Comparison of ENCODE assay signal across 8 mouse cellular contexts in genomic region chr6:29609111-29610019, GRCm38 (mm10). TPM values are rescaled to one million over a fixed set of nuclear protein-coding genes. Genes with fewer than 3 reads are reported as not detected.
DNase-seq lines count a peak whose midpoint lies in the region; ATAC-seq and TF ChIP-seq lines count a peak whose summit lies in the region.

TSS of gene Tnpo3 (minus strand) at chr6:29609887.

- peak; percentile 98 for DNase-seq in MEL (ENCODE audit: low read depth, low spot score)
- peak; percentile 95 for DNase-seq in cerebellum, adult 2 months
- DNase-seq in forebrain, postnatal 0 days, result peak; percentile 95
- DNase-seq in heart, postnatal 4 days, result peak; percentile 94
- peak; percentile 90 to 91 for DNase-seq in layer of hippocampus, adult 8-10 months (ENCODE audit: low spot score in 2 of 2)
- peak; percentile 89 for DNase-seq in ovary, adult 18-20 months (ENCODE audit: low spot score)
- DNase-seq in thymus, postnatal 0 days (ENCODE audit: low spot score), result peak; percentile 93

- H3K4me3 ChIP-seq in MEL (ENCODE audit: control insufficient read depth in 1 of 2, insufficient read depth in 1 of 2, low read depth in 2 of 2, low read length in 2 of 2), result peak within 1 kb of the TSS; percentile 86 to 90
- peak within 1 kb of the TSS; percentile 89 for H3K4me3 ChIP-seq in cerebellum, adult 2 months (replicated peaks; ENCODE audit: insufficient read depth, low read depth, low read length)
- peak within 1 kb of the TSS; percentile 100 for H3K4me3 ChIP-seq in forebrain, postnatal 0 days (ENCODE audit: low read depth, low read length)
- H3K4me3 ChIP-seq in lung, embryonic 15.5 days, result peak within 1 kb of the TSS; percentile 100

- TF ChIP-seq EP300 in MEL (IDR thresholded peaks at IDR 0.05; ENCODE audit: low read depth in 1 of 2, low read length in 2 of 2), result peak in 1 of 2 experiments; percentile 13; a peak in 1 of 4 replicates

- no peak for TF ChIP-seq CTCF in MEL (IDR thresholded peaks at IDR 0.05 in 2 of 3, conservative IDR thresholded peaks at IDR 0.05 in 1 of 3; ENCODE audit: control insufficient read depth in 1 of 3, insufficient read depth in 1 of 3, low read depth in 2 of 3, low read length in 3 of 3, poor library complexity in 1 of 3, severe bottlenecking in 1 of 3)
- TF ChIP-seq CTCF in cerebellum, adult 2 months (IDR thresholded peaks at IDR 0.05; ENCODE audit: borderline replicate concordance, insufficient read depth, low read depth, low read length), result no peak
- no peak for TF ChIP-seq CTCF in forebrain, postnatal 0 days (IDR thresholded peaks at IDR 0.05; ENCODE audit: low read depth)

- peak within 1 kb of the TSS; percentile 80 for H3K9ac ChIP-seq in MEL (ENCODE audit: control insufficient read depth, low read depth, low read length, poor library complexity, severe bottlenecking)
- H3K9ac ChIP-seq in forebrain, postnatal 0 days, result peak within 1 kb of the TSS; percentile 90
- peak within 1 kb of the TSS; percentile 99 for H3K9ac ChIP-seq in lung, embryonic 15.5 days

- peaks cover 2 to 3% of the 10 kb centered on the region in 2 experiments; a peak in 3 of 4 replicates for H3K4me1 ChIP-seq in MEL (ENCODE audit: control insufficient read depth in 1 of 2, insufficient read depth in 2 of 2, low read length in 2 of 2)
- no peaks in the 10 kb centered on the region; the same call in 1 of the 2 replicates for H3K4me1 ChIP-seq in cerebellum, adult 2 months (ENCODE audit: control insufficient read depth, insufficient read depth, low read length)
- H3K4me1 ChIP-seq in forebrain, postnatal 0 days (ENCODE audit: insufficient read depth), result peaks cover 7% of the 10 kb centered on the region
- peaks cover 10% of the 10 kb centered on the region for H3K4me1 ChIP-seq in lung, embryonic 15.5 days

- no peaks in the 10 kb centered on the region for H3K9me3 ChIP-seq in MEL (replicated peaks; ENCODE audit: insufficient read depth, low read length)
- no peaks in the 10 kb centered on the region for H3K9me3 ChIP-seq in forebrain, postnatal 0 days (ENCODE audit: low read length)
- no peaks in the 10 kb centered on the region for H3K9me3 ChIP-seq in lung, embryonic 15.5 days

- no peaks in the 10 kb centered on the region; a peak in 1 of 4 replicates for H3K27me3 ChIP-seq in MEL (ENCODE audit: control insufficient read depth in 1 of 2, insufficient read depth in 2 of 2, low read length in 2 of 2)
- H3K27me3 ChIP-seq in cerebellum, adult 2 months (ENCODE audit: control insufficient read depth, insufficient read depth, low read length), result no peaks in the 10 kb centered on the region
- no peaks in the 10 kb centered on the region for H3K27me3 ChIP-seq in forebrain, postnatal 0 days (ENCODE audit: insufficient read depth, low read length)
- no peaks in the 10 kb centered on the region for H3K27me3 ChIP-seq in lung, embryonic 15.5 days

- H3K36me3 ChIP-seq in MEL (ENCODE audit: control insufficient read depth in 1 of 2, insufficient read depth in 2 of 2, low read length in 2 of 2), result peaks cover 2 to 18% of the 10 kb centered on the region in 2 experiments; a peak in 3 of 4 replicates
- no peaks in the 10 kb centered on the region for H3K36me3 ChIP-seq in forebrain, postnatal 0 days (ENCODE audit: insufficient read depth)
- H3K36me3 ChIP-seq in lung, embryonic 15.5 days, result no peaks in the 10 kb centered on the region

- under 1% methylated on average over 66 of the region's 67 CpGs for WGBS in cerebellum, adult 2 months
- under 1% methylated on average over 67 of the region's 67 CpGs for WGBS in forebrain, postnatal 0 days
- under 1% methylated on average over 67 of the region's 67 CpGs for WGBS in lung, embryonic 15.5 days

- H3K4me2 ChIP-seq in forebrain, postnatal 0 days (ENCODE audit: low read depth), result peak within 1 kb of the TSS; percentile 69
- H3K4me2 ChIP-seq in lung, embryonic 15.5 days, result peak within 1 kb of the TSS; percentile 76

- TF ChIP-seq RAD21 in MEL (IDR thresholded peaks at IDR 0.05; ENCODE audit: low read depth, low read length), result no peak

- peak; percentile 98 for ATAC-seq in forebrain, postnatal 0 days
- ATAC-seq in lung, embryonic 15.5 days (ENCODE audit: borderline replicate concordance, extremely low read depth, low FRiP score, low TSS enrichment), result peak; percentile 97

- H3K27ac ChIP-seq in MEL (ENCODE audit: control insufficient read depth, low read depth, low read length), result peak within 1 kb of the TSS; percentile 84
- peak within 1 kb of the TSS; percentile 71 for H3K27ac ChIP-seq in cerebellum, adult 2 months (ENCODE audit: insufficient read depth, low read length)
- H3K27ac ChIP-seq in forebrain, postnatal 0 days (ENCODE audit: low read depth, low read length), result peak within 1 kb of the TSS; percentile 92
- H3K27ac ChIP-seq in lung, embryonic 15.5 days, result peak within 1 kb of the TSS; percentile 93

- peak; percentile 46 to 88; a peak in 3 of 4 replicates for TF ChIP-seq POLR2A in MEL (IDR thresholded peaks at IDR 0.05; ENCODE audit: control insufficient read depth in 1 of 2, insufficient read depth in 1 of 2, low read depth in 1 of 2, low read length in 2 of 2, poor library complexity in 1 of 2)
- TF ChIP-seq POLR2A in cerebellum, adult 2 months (IDR thresholded peaks at IDR 0.05; ENCODE audit: borderline replicate concordance, insufficient read depth, low read length), result peak; percentile 64; the same call in 1 of the 2 replicates

- H3K79me2 ChIP-seq in MEL (ENCODE audit: control insufficient read depth, insufficient read depth, low read length, poor library complexity), result peaks cover 39% of the 10 kb centered on the region

TF ChIP-seq in MEL, 35 proteins besides CTCF, POLR2A, EP300 and RAD21:
- TF ChIP-seq MAFK (IDR thresholded peaks at IDR 0.05; ENCODE audit: borderline replicate concordance, low read depth, low read length) (no peak), MXI1 (IDR thresholded peaks at IDR 0.05; ENCODE audit: low read depth, low read length) (peak; percentile 72), CHD2 (IDR thresholded peaks at IDR 0.05; ENCODE audit: low read length) (no peak), ZMIZ1 (IDR thresholded peaks at IDR 0.05; ENCODE audit: low read depth, low read length) (peak; percentile 93), USF1 (IDR thresholded peaks at IDR 0.05; ENCODE audit: low read depth, low read length) (0 out of 2 replicates have a peak, but pooled peaks have one; percentile 28), ZKSCAN1 (IDR thresholded peaks at IDR 0.05; ENCODE audit: low read depth, low read length) (no peak), RCOR1 (IDR thresholded peaks at IDR 0.05; ENCODE audit: low read depth, low read length) (no peak), ETS1 (IDR thresholded peaks at IDR 0.05; ENCODE audit: low read depth, low read length) (0 out of 2 replicates have a peak, but pooled peaks have one; percentile 40), HCFC1 (IDR thresholded peaks at IDR 0.05; ENCODE audit: low read depth, low read length) (peak; percentile 89), MYB (IDR thresholded peaks at IDR 0.05; ENCODE audit: low read depth, low read length) (peak; percentile 40; the same call in 1 of the 2 replicates), ELF1 (IDR thresholded peaks at IDR 0.05; ENCODE audit: low read depth, low read length) (peak; percentile 93), MAX (IDR thresholded peaks at IDR 0.05; ENCODE audit: low read length) (peak; percentile 33), MYC (IDR thresholded peaks at IDR 0.05; ENCODE audit: low read depth, low read length) (peak; percentile 45; the same call in 1 of the 2 replicates), GABPA (IDR thresholded peaks at IDR 0.05; ENCODE audit: low read depth, low read length) (no peak), POLR2AphosphoS2 (IDR thresholded peaks at IDR 0.05; ENCODE audit: low read length) (peak; percentile 89), JUND (IDR thresholded peaks at IDR 0.05; ENCODE audit: low read depth, low read length) (no peak), MEF2A (IDR thresholded peaks at IDR 0.05; ENCODE audit: extremely low read depth, insufficient replicate concordance, low read depth, low read length, poor library complexity, severe bottlenecking) (no peak), SIN3A (IDR thresholded peaks at IDR 0.05; ENCODE audit: low read length) (peak; percentile 89), ZC3H11A (IDR thresholded peaks at IDR 0.05; ENCODE audit: low read depth, low read length) (no peak), NELFE (IDR thresholded peaks at IDR 0.05; ENCODE audit: low read depth, low read length) (peak; percentile 90), E2F4 (IDR thresholded peaks at IDR 0.05; ENCODE audit: borderline replicate concordance, low read depth, low read length) (no peak), ZNF384 (IDR thresholded peaks at IDR 0.05; ENCODE audit: low read depth, low read length) (no peak), MAZ (IDR thresholded peaks at IDR 0.05; ENCODE audit: low read depth, low read length) (no peak), GATA1 (IDR thresholded peaks at IDR 0.05; ENCODE audit: low read depth, low read length) (no peak), CHD1 (IDR thresholded peaks at IDR 0.05; ENCODE audit: low read depth, low read length) (peak; percentile 35; the same call in 1 of the 2 replicates), TBP (IDR thresholded peaks at IDR 0.05; ENCODE audit: low read depth, low read length) (peak; percentile 74), POLR2AphosphoS5 (IDR thresholded peaks at IDR 0.05; ENCODE audit: borderline replicate concordance, low read depth, low read length) (no peak)
TF ChIP-seq in MEL: peak in this region for 14.

RNA-seq across cellular contexts. Expression of gene Tnpo3, which starts in this region (rescaled TPM):
- total RNA-seq in MEL (2012; rRNA removed), result 64.9 and 71.5 TPM in 2 replicates
- 100 to 1,000 TPM; 139 to 148 TPM for polyA plus RNA-seq in MEL (2012; ENCODE audit: insufficient read depth in 1 of 2, insufficient read length in 2 of 2, low read depth in 1 of 2, low replicate concordance in 2 of 2, missing spikeins in 1 of 2)
- polyA plus RNA-seq in cerebellum, adult 2 months (2012; rRNA removed), result 50.8 TPM in 2 replicates
- 103 and 105 TPM in 2 replicates for total RNA-seq in forebrain, postnatal 0 days (2014; rRNA removed)
- 56.0 and 69.4 TPM in 2 replicates for polyA plus RNA-seq in forebrain, postnatal 0 days (2015; fragmentation: Nextera tagmentation; extraction: Ambion mirVana)
- total RNA-seq in heart, postnatal 4 days (2021), result 10 to 100 TPM; 52.2 to 54.6 TPM
- total RNA-seq in layer of hippocampus, adult 8-10 months (2022), result 10 to 100 TPM; 67.0 to 78.6 (median 73.2) TPM
- 81.8 and 83.2 TPM in 2 replicates for polyA plus RNA-seq in lung, embryonic 15.5 days (2015; fragmentation: Nextera tagmentation; extraction: Ambion mirVana)
- 68.8 TPM in 2 replicates for polyA plus RNA-seq in thymus, postnatal 0 days (2015; fragmentation: Nextera tagmentation; extraction: Ambion mirVana)

Comparison
In these comparisons a context has a peak if more than half of its experiments do, and no peak if none do; other contexts are left out.
1. Peak in every context shown above with its lines: DNase-seq, ATAC-seq, H3K4me3 ChIP-seq and H3K27ac ChIP-seq.